Mouse (Mus musculus): ENCODE results near the gene Ankrd35.
"Not testable (repeated sequence)": the region's sequence is repeated elsewhere in the genome, so short reads cannot be mapped to it uniquely, and the experiment has no call there.

GRCm38 (mm10) chr3:96740279-96740678, 70.3 kb downstream of the Ankrd35 start:
- not testable (repeated sequence) for TF ChIP-seq CTCF (IDR thresholded peaks at IDR 0.05; ENCODE audit: borderline replicate concordance, extremely low read depth, insufficient read depth, insufficient read length); POLR2A (IDR thresholded peaks at IDR 0.05; ENCODE audit: borderline replicate concordance, extremely low read depth, insufficient read depth, insufficient read length, poor library complexity, severe bottlenecking)
